In genomic region chr7:31055883-31056282, GRCm38 (mm10) we compare ENCODE assay signal across 13 mouse cellular contexts. TPM values are rescaled to one million over a fixed set of nuclear protein-coding genes. Genes with fewer than 3 reads are reported as not detected.
DNase-seq lines count a peak whose midpoint lies in the region; ATAC-seq and TF ChIP-seq lines count a peak whose summit lies in the region.
"Had no signal": no experiment of that assay in that cellular context is flagged by ENCODE, and none has a peak within 500 bp of the region (broad histone marks: within the 10 kb centered on the region; RNA-seq: fewer than 3 reads in every experiment).

No protein-coding gene starts in this region.

- no peaks in the 10 kb centered on the region for H3K36me3 ChIP-seq in limb, embryonic 10.5 days
- no peaks in the 10 kb centered on the region for H3K36me3 ChIP-seq in midbrain, postnatal 0 days (ENCODE audit: insufficient read depth, low read length)
- H3K36me3 ChIP-seq: forebrain, embryonic 12.5 days had no signal

- TF ChIP-seq CTCF in midbrain, postnatal 0 days (IDR thresholded peaks at IDR 0.05), result no peak

- no peaks in the 10 kb centered on the region for H3K9me3 ChIP-seq in limb, embryonic 10.5 days (replicated peaks)
- no peaks in the 10 kb centered on the region for H3K9me3 ChIP-seq in midbrain, postnatal 0 days (ENCODE audit: low read length)
- H3K9me3 ChIP-seq: forebrain, embryonic 12.5 days had no signal

- peaks cover 48% of the 10 kb centered on the region for H3K4me1 ChIP-seq in limb, embryonic 10.5 days
- peaks cover 6% of the 10 kb centered on the region; the same call in 1 of the 2 replicates for H3K4me1 ChIP-seq in midbrain, postnatal 0 days (ENCODE audit: insufficient read depth, low read length)

- H3K4me2 ChIP-seq in midbrain, postnatal 0 days (ENCODE audit: low read depth, low read length, poor library complexity, severe bottlenecking), result no peak overlapping the region

- H3K27me3 ChIP-seq in limb, embryonic 10.5 days (ENCODE audit: low read depth, poor library complexity, severe bottlenecking), result peaks cover 43% of the 10 kb centered on the region
- H3K27me3 ChIP-seq in midbrain, postnatal 0 days (ENCODE audit: insufficient read depth, low read length), result peaks cover 14% of the 10 kb centered on the region

- DNase-seq in embryo, embryonic 10 days (ENCODE audit: low spot score), result peak; percentile 54
- DNase-seq in embryo, embryonic 11 days, result no peak
- peak; percentile 41 for DNase-seq in lung, postnatal 25 days (ENCODE audit: low spot score)
- no peak for DNase-seq in lung, adult 18-20 months
- no peak for DNase-seq in limb, embryonic 10.5 days (ENCODE audit: low spot score)
- peak; percentile 68 for DNase-seq in testis, postnatal 10 days (ENCODE audit: low spot score)
- DNase-seq in midbrain, postnatal 0 days (ENCODE audit: low spot score), result no peak
- DNase-seq in gastrocnemius, postnatal 10 days, result no peak
- DNase-seq: cerebellum, adult 18-20 months had no signal

- no peak for ATAC-seq in midbrain, postnatal 0 days (ENCODE audit: low FRiP score)

- H3K9ac ChIP-seq in midbrain, postnatal 0 days (replicated peaks; ENCODE audit: low read length, poor library complexity, severe bottlenecking), result no peak overlapping the region
- H3K9ac ChIP-seq: forebrain, embryonic 12.5 days had no signal

- 20% methylated on average over 3 of the region's 4 CpGs for WGBS in limb, embryonic 10.5 days
- 29% methylated on average over 3 of the region's 4 CpGs for WGBS in midbrain, postnatal 0 days

- peak overlapping the region; percentile 35 for H3K4me3 ChIP-seq in limb, embryonic 10.5 days
- H3K4me3 ChIP-seq in midbrain, postnatal 0 days (ENCODE audit: low read depth, low read length), result no peak overlapping the region
- H3K4me3 ChIP-seq: forebrain, embryonic 12.5 days had no signal

- H3K27ac ChIP-seq in limb, embryonic 10.5 days, result peak overlapping the region; percentile 80
- no peak overlapping the region for H3K27ac ChIP-seq in midbrain, postnatal 0 days (ENCODE audit: low read depth, low read length)
- H3K27ac ChIP-seq: forebrain, embryonic 12.5 days had no signal

RNA-seq across cellular contexts. Expression of gene Fxyd1, which starts 1.1 kb away (rescaled TPM):
- polyA plus RNA-seq in limb, embryonic 10.5 days (2016; fragmentation: Nextera tagmentation; extraction: Ambion mirVana), result 6.2 and 7.7 TPM in 2 replicates
- 7.0 and 7.4 TPM in 2 replicates for total RNA-seq in midbrain, postnatal 0 days (2014; rRNA removed)
- polyA plus RNA-seq in midbrain, postnatal 0 days (2015; fragmentation: Nextera tagmentation; extraction: Ambion mirVana), result 20.4 and 22.2 TPM in 2 replicates
- 1,000 to 10,000 TPM; 1,112 to 1,150 TPM for total RNA-seq in gastrocnemius, postnatal 10 days (2021)
- total RNA-seq: monocyte, adult 5-6 weeks had no signal

RNA-seq across cellular contexts. Expression of gene Lgi4, which starts 3.3 kb away (rescaled TPM):
- 0.13 and 0.16 TPM in 2 replicates for polyA plus RNA-seq in limb, embryonic 10.5 days (2016; fragmentation: Nextera tagmentation; extraction: Ambion mirVana)
- 1.2 and 1.3 TPM in 2 replicates for total RNA-seq in midbrain, postnatal 0 days (2014; rRNA removed)
- 0.56 and 0.81 TPM in 2 replicates for polyA plus RNA-seq in midbrain, postnatal 0 days (2015; fragmentation: Nextera tagmentation; extraction: Ambion mirVana)
- total RNA-seq in gastrocnemius, postnatal 10 days (2021), result 1 to 10 TPM; 8.4 to 9.9 TPM
- total RNA-seq: hematopoietic stem cell, adult 5-6 weeks had no signal

RNA-seq across cellular contexts. Expression of gene Fxyd7, which starts 4.6 kb away (rescaled TPM):
- polyA plus RNA-seq in limb, embryonic 10.5 days (2016; fragmentation: Nextera tagmentation; extraction: Ambion mirVana), result 0.30 and 1.3 TPM in 2 replicates
- 189 and 285 TPM in 2 replicates for total RNA-seq in midbrain, postnatal 0 days (2014; rRNA removed)
- 455 and 516 TPM in 2 replicates for polyA plus RNA-seq in midbrain, postnatal 0 days (2015; fragmentation: Nextera tagmentation; extraction: Ambion mirVana)
- total RNA-seq in gastrocnemius, postnatal 10 days (2021), result 1 to 10 TPM; 2.4 to 2.6 TPM
- total RNA-seq: monocyte, adult 5-6 weeks had no signal
- polyA plus RNA-seq: C2C12 had no signal

RNA-seq across cellular contexts. Expression of gene Fxyd5, which starts 13.6 kb away (rescaled TPM):
- 8.0 and 8.1 TPM in 2 replicates for polyA plus RNA-seq in limb, embryonic 10.5 days (2016; fragmentation: Nextera tagmentation; extraction: Ambion mirVana)
- total RNA-seq in midbrain, postnatal 0 days (2014; rRNA removed), result 23.1 and 48.0 TPM in 2 replicates
- polyA plus RNA-seq in midbrain, postnatal 0 days (2015; fragmentation: Nextera tagmentation; extraction: Ambion mirVana), result 31.9 and 32.9 TPM in 2 replicates
- total RNA-seq in gastrocnemius, postnatal 10 days (2021), result 10 to 100 TPM; 10.1 to 21.5 TPM

RNA-seq across cellular contexts. Expression of gene Fxyd3, which starts 20.6 kb away (rescaled TPM):
- polyA plus RNA-seq in limb, embryonic 10.5 days (2016; fragmentation: Nextera tagmentation; extraction: Ambion mirVana), result 7.6 and 10.0 TPM in 2 replicates
- total RNA-seq in midbrain, postnatal 0 days (2014; rRNA removed), result 3.7 TPM in 1 of 2 replicates, not detected in the other
- polyA plus RNA-seq in midbrain, postnatal 0 days (2015; fragmentation: Nextera tagmentation; extraction: Ambion mirVana), result 0.47 TPM in 1 of 2 replicates, not detected in the other
- total RNA-seq in gastrocnemius, postnatal 10 days (2021), result 1 to 10 TPM; 2.9 TPM
- total RNA-seq: hematopoietic stem cell, adult 5-6 weeks; monocyte, adult 5-6 weeks had no signal

Comparison
In these comparisons a context has a peak if more than half of its experiments do, and no peak if none do; other contexts are left out.
1. DNase-seq: peak in embryo, embryonic 10 days (single experiment), lung, postnatal 25 days (single experiment) and testis, postnatal 10 days (single experiment); none in embryo, embryonic 11 days (single experiment), lung, adult 18-20 months (0 of 2), limb, embryonic 10.5 days (single experiment), midbrain, postnatal 0 days (single experiment) and gastrocnemius, postnatal 10 days (single experiment).
2. RNA of gene Fxyd1, which starts 1.1 kb away (total RNA-seq): 1,112 to 1,150 TPM in gastrocnemius, postnatal 10 days; 7.0 to 7.4 TPM in midbrain, postnatal 0 days; every median in the first group is over 100 times any median in the second.
3. RNA of gene Fxyd7, which starts 4.6 kb away (total RNA-seq): 189 to 285 TPM in midbrain, postnatal 0 days; 2.4 to 2.6 TPM in gastrocnemius, postnatal 10 days; every median in the first group is over 10 times any median in the second.